Mouse (Mus musculus) testis, adult 2 months (tissue): ENCODE measurements around the gene Amigo1. TPM values are rescaled to one million over a fixed set of nuclear protein-coding genes. Genes with fewer than 3 reads are reported as not detected.

Experiments
- H3K27ac ChIP-seq: fragments of 200-500 bp; 2 replicates; pipeline ENCODE4 v1.5.1; 2012; ENCODE audit warnings: low read depth, low read length; ENCODE audit not compliant: control insufficient read depth, insufficient read depth
- H3K27me3 ChIP-seq: fragments of 200-500 bp; 2 replicates; pipeline ENCODE4 v1.6.1; 2012; ENCODE audit warnings: mild to moderate bottlenecking, low read length, moderate library complexity; ENCODE audit not compliant: control insufficient read depth, insufficient read depth
- H3K36me3 ChIP-seq: fragments of 200-500 bp; 2 replicates; pipeline ENCODE4 v1.6.1; 2012; ENCODE audit warnings: mild to moderate bottlenecking, low read length; ENCODE audit not compliant: control insufficient read depth, insufficient read depth
- H3K4me1 ChIP-seq: fragments of 200-500 bp; 2 replicates; pipeline ENCODE4 v1.6.1; 2012; ENCODE audit warnings: low read length; ENCODE audit not compliant: control insufficient read depth, insufficient read depth
- H3K4me3 ChIP-seq: fragments of 200-500 bp; 2 replicates; pipeline ENCODE4 v1.5.1; 2012; ENCODE audit warnings: low read depth, mild to moderate bottlenecking, low read length, moderate library complexity, mixed read lengths; ENCODE audit not compliant: control insufficient read depth
- CTCF ChIP-seq: fragments of 200-500 bp; IDR thresholded peaks from 2 replicates; pipeline ENCODE4 v1.5.1; 2012; ENCODE audit warnings: low read depth, mild to moderate bottlenecking, inconsistent platforms, low read length, moderate library complexity; ENCODE audit not compliant: control insufficient read depth, insufficient read depth, insufficient replicate concordance
- POLR2A ChIP-seq: fragments of 200-500 bp; IDR thresholded peaks from 2 replicates; pipeline ENCODE4 v1.6.1; 2012; ENCODE audit warnings: low read depth, mild to moderate bottlenecking, inconsistent platforms, low read length, moderate library complexity; ENCODE audit not compliant: control insufficient read depth
- polyA plus RNA-seq: library from polyadenylated mRNA; depleted of rRNA; stranded (reverse); fragments of >200 nt; gene quantifications from 2 replicates; pipeline ENCODE4 v1.2.3, GENCODE M21; 2012

Amigo1 gene
- polyA plus RNA-seq, 1 experiment = 1.1 TPM

- H3K27me3 ChIP-seq = no peaks in the 10 kb centered on the region
- no peak overlapping the region for H3K27ac ChIP-seq
- H3K36me3 ChIP-seq = no peaks in the 10 kb centered on the region
- TF ChIP-seq CTCF (no peak), POLR2A (no peak)
- peaks cover 11% of the 10 kb centered on the region for H3K4me1 ChIP-seq
- H3K4me3 ChIP-seq = no peak overlapping the region
These were observed 19.5 kb downstream of the Amigo1 start for GRCm38 (mm10) chr3:108205601-108206000.

- Histone ChIP-seq H3K4me1 (peaks cover 14% of the 10 kb centered on the region), H3K27me3 (no peaks in the 10 kb centered on the region), H3K4me3 (no peak overlapping the region), H3K27ac (no peak overlapping the region), H3K36me3 (no peaks in the 10 kb centered on the region)
- TF ChIP-seq CTCF = no peak
- no peak for TF ChIP-seq POLR2A
These were observed 20.7 kb downstream of the Amigo1 start for GRCm38 (mm10) chr3:108206731-108207375.

- no peak overlapping the region for H3K27ac ChIP-seq
- no peaks in the 10 kb centered on the region for H3K27me3 ChIP-seq
- H3K4me1 ChIP-seq = peaks cover 14% of the 10 kb centered on the region
- TF ChIP-seq CTCF (no peak), POLR2A (no peak)
- no peak overlapping the region for H3K4me3 ChIP-seq
- H3K36me3 ChIP-seq = no peaks in the 10 kb centered on the region
These were observed 22.9 kb downstream of the Amigo1 start for GRCm38 (mm10) chr3:108209001-108209400.

- Histone ChIP-seq H3K27ac (no peak overlapping the region), H3K4me1 (peaks cover 14% of the 10 kb centered on the region), H3K36me3 (no peaks in the 10 kb centered on the region), H3K4me3 (peak overlapping the region; percentile 91), H3K27me3 (no peaks in the 10 kb centered on the region)
- no peak for TF ChIP-seq POLR2A
- no peak for TF ChIP-seq CTCF
These were observed 23.4 kb downstream of the Amigo1 start for GRCm38 (mm10) chr3:108209536-108209935.

GRCm38 (mm10) chr3:108209946-108210770 is 24.0 kb downstream of the Amigo1 start:
- peaks cover 14% of the 10 kb centered on the region for H3K4me1 ChIP-seq
- H3K4me3 ChIP-seq = peak overlapping the region; percentile 91
- TF ChIP-seq POLR2A (peak; percentile 77), CTCF (no peak)

GRCm38 (mm10) chr3:108210771-108211139 is 24.6 kb downstream of the Amigo1 start, which contains the start of gene Atxn7l2:
Gene Atxn7l2, minus strand, starts transcription at chr3:108210934.
- Histone ChIP-seq H3K4me3 (peak within 1 kb of the TSS; percentile 91), H3K4me1 (peaks cover 14% of the 10 kb centered on the region), H3K27ac (peak within 1 kb of the TSS; percentile 80), H3K27me3 (no peaks in the 10 kb centered on the region), H3K36me3 (no peaks in the 10 kb centered on the region)
- TF ChIP-seq POLR2A = no peak
- no peak for TF ChIP-seq CTCF

More at GRCm38 (mm10) chr3:108209946-108210770, 24.0 kb downstream of the Amigo1 start:
- Histone ChIP-seq H3K27ac (peak overlapping the region; percentile 80), H3K36me3 (no peaks in the 10 kb centered on the region), H3K27me3 (no peaks in the 10 kb centered on the region)

GRCm38 (mm10) chr3:108211845-108212244 is 25.7 kb downstream of the Amigo1 start:
- H3K27ac ChIP-seq = no peak overlapping the region
- H3K4me3 ChIP-seq = no peak overlapping the region
- H3K36me3 ChIP-seq = no peaks in the 10 kb centered on the region
- peaks cover 14% of the 10 kb centered on the region for H3K4me1 ChIP-seq
- H3K27me3 ChIP-seq = no peaks in the 10 kb centered on the region
- TF ChIP-seq CTCF (no peak), POLR2A (no peak)
